Mouse (Mus musculus): ENCODE results near the gene Hist1h2be.
"Not testable (repeated sequence)": the region's sequence is repeated elsewhere in the genome, so short reads cannot be mapped to it uniquely, and the experiment has no call there.

The Hist1h2be gene

DNA sequence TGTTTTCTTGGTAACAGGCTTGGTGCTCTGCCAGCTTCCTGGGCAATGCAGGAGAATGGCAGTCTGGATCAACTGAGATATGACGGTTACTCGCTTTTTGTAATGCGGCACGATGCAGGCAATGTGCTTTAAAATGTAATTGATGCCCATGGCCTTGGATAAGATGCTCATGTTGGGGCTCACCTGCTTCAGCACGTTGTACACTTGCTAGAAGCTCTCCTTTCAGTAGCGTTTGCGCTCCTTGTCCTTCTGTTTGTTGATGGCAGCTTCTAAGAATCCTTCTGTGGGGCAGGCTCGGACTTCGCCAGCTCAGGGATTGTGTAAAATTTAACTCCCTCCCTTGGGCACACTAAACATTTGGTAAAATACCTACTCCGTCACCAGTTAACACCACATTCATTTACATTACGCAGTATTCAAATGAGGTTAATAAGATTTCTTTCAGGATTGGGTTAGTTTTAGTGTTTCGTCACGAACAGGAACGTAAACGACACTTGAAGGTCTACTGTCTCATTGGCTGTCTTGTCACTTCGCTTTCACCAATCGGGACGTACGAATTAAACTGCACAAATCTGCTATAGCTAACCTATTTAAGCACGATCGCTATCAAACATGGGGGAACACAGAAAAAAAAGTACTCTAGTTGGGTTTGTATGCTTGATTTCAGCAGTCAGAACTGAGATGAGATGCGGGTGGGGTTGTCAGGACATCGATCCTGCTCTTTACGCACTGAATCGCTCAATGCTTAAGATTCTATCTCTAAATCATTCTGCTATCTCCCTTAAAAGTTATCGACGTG is at the start of gene Hist1h2be:
Hist1h2be (minus strand) TSS at position 392 of the 799 bp plus-strand sequence.
- DNase-seq = peak; percentile 65 to 74

DNA sequence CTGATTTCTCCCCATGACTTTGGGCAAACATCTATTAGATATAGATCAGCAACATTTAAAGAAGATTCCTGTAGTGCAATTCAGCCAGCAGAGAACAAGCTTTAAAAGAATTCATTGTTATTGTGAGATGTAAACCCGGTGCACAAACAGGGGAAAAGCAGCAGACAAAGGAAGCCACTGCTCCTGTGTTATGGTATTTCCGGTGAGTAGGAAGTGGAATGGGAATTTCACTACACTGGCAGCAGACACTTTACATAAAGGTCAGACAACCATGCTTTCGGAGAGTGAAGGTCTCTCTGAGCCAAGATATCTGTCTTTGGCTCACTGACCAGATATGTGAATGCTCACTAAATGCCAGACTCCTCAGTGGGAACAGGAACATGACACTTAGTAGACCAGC is 41.6 kb upstream of the Hist1h2be start:
- DNase-seq = no peak

DNA sequence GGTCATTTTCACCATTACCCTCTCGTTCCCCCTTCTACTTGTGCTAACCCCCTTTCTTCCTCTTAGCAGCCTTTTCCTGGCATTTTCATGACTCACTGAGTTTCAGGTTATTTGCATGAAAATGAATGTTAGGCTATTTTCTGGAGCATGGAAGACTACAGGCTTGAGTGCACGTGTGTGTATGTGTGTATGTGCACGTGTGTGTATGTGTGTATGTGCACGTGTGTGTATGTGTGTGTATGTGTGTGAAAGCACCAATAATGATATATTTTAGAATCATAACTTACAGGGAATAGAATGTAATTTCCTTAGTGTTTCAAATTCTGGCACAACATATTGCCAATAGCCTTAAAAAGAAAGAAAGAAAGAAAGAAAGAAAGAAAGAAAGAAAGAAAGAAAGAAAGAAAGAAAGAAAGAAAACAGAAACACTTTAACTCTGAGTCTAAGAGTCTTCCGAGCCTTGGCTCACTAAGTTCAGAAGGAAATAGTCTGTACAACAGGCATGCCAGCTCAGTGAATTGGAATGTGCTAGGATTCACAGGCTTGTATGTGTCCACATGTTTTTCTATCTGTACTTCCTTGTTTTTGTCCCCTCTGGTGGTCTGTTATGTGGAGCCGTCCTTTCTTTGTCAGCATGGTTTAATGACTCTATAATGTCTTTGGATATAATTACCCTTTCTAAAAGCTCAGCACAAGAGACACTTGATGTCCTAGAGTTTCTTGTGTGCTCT is 38.9 kb upstream of the Hist1h2be start:
- no peak for DNase-seq

DNA sequence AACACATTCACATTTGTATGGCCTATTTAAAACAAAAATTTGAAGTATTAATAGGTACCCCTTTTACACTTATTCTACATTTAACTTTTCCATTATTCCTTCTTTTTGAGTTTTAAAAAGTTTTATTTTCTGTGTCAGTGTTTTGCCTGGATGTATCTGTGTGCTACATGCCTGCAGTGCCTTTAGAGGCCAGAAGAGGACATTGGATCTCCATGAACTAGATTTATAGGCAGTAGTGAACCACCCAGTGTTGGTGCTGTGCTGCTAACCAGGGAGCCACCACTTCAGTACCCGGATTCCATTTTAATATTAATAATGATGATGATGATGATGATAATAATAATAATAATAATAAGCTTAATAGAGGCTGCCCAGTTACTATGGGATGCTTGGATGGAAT is 9.7 kb upstream of the Hist1h2be start:
- no peak for DNase-seq

DNA sequence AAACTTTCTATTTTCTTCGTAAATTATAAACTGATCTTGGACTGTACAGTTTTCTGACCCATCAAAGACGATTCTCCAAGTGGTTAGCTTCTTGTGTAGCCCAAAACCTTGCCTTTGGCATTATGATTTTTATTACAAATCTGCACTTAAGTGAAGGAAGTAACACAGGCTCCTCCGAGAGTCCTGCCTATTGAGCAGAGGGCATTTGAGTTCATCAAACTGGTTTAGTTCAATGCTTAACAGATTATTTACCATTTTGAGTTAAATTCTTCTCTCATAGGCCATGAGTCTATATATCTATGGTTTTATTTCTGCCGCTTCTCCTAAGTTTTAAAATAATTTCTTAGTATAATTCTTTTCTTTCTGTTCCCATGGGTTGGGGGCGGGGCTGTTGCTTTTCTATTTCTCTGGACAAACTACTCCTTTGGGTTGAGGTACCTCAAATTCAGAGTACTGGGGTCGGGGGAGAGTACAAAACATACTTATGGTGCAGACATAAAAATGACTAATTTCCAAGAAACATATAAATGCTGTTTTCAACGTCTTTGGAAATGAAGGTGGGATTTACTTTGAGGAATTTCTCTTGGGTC is 2.0 kb upstream of the Hist1h2be start:
- DNase-seq = peak; percentile 23 to 26

DNA sequence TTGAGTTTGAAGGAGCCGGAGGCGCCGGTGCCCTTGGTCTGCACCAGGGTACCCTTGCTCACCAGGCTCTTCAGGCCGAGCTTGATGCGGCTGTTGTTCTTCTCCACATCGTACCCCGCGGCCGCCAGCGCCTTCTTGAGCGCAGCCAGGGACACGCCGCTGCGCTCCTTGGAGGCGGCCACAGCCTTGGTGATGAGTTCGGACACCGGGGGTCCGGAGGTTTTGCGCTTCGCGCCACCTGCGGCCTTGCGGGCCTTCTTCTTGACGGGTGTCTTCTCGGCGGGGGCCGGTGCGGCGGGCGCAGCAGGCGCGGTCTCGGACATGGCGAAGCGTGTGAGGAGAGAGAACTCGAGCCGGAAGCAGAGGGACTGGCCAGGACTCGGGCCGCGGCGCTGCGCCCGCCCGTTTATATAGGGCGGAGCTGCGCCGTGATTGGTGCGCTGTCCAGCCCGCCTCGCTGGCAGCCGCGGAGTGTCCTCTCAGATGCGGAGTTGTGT is 1.3 kb upstream of the Hist1h2be start, which contains the start of gene Hist1h1e:
Hist1h1e (minus strand) TSS at position 384 of the 497 bp plus-strand sequence.
- DNase-seq = peak; percentile 91 to 92

DNA sequence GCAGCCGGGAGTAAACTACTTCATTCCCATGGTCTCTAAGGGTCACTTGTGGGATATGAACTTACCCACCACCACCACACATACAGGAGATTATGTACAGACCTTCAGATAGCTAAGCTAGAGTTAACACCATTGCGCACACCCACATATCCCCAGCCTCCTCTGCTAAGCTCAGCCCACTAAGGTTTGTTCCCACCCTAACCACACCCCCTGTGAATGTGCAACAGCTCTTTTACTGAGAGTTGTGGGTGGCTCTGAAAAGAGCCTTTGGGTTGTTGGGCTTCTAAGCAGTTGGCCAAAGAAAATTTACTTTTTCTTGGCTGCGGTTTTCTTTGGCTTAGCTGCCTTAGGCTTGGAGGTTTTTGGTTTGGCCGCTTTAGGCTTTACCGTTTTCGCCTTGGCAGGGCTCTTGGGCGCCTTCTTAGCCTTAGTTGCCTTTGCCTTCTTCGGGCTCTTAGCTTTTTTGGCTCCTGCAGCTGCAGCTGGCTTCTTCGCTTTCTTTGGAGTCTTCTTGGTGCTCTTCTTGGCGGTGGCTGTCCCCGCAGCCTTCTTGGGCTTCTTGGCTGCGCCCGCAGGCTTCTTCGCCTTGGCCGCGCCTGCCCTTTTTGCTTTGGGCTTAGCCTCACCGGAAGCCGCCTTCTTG is 729 bp upstream of the Hist1h2be start:
- peak; percentile 43 to 58 for DNase-seq

DNA sequence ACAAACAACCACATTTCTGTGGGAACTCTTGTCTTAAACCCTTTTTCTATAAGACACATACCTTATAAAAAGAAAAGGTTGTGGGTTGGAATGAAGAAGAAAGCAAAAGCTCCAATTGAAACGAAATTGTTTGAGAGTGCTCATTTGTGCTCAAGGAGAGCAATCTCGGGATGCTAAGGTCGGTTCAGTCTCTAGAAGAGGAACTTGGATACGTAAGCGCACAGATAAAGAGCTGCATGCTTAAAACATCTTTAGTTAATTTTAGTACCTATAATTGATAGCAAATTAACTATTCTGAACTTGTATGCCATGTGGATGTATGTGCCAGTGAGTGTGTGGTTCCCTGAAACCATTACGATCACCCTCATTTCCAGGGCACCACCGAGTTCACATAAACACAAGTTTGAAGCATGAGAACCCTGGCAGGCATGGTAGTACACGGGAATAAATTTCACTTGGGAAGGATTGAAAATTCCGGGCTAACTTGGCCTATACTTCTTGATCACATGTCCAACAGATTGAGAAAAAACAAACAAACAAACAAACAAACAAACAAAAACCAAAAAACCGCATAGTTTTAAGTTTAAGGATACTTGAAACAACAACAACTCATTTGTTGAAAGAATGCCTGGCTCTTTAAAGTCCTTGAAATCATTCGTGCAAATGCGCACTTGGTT is 730 bp downstream of the Hist1h2be start:
- peak in 1 of 2 experiments; percentile 13 for DNase-seq

DNA sequence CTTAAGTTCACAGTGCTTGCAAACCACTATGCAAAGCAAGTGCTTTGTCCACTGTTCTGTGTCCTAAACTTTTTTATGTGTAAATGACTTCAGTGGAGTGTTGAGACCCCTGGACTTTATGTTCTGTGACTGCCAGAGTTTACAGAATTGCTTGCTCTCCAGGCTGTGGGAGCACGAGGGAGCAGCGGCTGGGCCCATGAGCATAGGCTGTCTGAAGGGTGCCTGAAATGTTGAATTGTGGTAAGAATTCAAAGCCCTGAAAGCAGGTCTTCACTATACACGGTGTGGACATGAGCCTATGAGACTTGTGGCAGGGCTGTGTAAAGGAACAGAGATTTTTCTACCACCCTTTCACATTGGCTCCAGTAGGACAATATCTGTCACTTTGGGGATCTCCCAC is 9.3 kb downstream of the Hist1h2be start:
- no peak for DNase-seq

DNA sequence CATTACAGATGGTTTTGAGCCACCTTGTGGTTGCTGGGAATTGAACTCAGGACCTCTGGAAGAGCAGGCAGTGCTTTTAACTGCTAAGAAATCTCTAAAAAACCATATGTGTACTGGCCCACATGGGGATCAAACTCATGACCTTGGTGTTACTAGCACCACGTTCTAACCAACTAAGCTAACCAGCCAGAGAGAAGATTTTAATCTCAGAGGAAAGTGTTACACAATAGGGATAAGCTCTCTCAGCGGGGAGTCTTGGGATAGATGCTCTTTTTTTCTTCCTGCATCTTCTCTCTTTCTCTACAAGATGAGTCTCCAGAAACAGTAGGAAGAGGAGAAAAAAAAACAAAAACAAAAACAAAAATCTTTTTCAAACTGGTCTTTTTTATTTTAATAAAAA is 10.5 kb downstream of the Hist1h2be start:
- DNase-seq = no peak

DNA sequence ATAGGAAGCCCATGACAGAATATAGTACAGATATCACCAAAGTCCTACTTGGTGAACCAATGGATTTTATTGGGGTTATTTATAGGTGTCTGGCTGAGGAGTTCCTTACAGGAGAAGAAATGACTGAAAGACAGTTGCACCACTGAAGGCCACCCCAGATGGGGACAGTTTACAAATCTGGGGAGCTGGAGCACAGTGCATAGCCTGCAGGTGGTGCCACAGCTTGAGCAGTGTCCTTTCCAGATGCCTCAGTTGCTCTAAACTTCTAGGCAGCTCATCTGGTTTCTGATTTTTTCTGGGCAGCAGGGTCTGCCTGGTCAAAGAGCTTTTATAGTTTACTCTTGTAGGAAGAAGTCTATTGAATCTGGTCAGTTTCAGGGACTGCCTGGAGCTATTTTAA is 11.1 kb downstream of the Hist1h2be start:
- no peak for DNase-seq

DNA sequence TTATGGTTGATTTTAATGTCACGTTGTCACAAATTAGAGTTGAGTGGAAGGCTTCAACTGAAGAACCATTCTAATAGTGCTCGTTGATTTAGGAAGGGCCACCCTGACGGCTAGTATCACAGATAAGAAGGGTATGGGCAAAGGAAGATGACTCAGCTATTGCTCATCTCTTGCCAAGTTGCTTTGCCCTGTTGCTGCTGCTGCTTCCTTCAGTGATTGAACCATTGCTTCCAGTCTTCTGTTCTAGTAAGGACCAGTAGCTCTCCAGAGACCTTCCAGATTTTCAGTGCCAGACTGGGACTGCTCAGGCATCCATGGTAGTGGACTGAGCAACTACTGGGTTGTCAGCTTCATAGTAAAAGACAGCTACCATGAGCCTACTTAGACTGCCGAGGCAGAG is 11.7 kb downstream of the Hist1h2be start:
- no peak for DNase-seq

DNA sequence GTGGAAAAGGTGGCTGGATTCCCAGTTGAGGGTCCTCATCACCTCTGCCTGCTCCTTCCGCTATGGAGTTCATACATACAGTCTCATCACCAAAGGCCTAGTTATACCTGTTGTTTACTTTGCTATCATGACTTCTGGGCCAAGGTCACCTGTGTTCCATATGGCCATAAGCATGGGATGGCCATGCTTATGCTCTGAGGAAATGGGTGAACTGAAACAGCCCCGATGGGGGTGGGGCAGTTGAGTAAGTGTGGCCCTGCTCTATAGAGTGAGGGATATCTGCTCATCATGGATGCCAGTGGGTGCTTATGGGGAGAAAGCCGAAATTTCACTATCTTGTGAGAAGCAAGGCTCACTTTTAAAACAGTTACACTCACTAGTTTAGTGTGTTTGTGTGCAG is 15.9 kb downstream of the Hist1h2be start:
- no peak for DNase-seq

DNA sequence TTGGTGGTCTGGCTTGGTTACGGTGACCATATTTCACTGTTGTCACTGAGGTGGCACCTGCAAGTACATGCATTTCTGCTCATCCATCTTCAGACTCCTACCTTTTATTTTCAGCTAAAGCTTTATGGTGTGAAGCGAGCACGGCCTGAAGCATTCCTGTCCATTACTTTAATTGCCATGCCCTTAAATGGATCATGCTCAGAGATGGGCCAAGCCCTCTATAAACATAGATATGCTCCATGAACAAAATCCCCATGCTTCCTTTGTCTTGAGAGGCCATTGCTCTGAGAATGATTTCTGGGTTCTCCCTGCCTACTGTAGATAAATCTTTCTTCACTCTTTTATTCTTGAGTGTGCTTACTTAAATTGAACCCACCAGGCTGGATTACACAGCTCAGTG is 16.5 kb downstream of the Hist1h2be start:
- DNase-seq = no peak

DNA sequence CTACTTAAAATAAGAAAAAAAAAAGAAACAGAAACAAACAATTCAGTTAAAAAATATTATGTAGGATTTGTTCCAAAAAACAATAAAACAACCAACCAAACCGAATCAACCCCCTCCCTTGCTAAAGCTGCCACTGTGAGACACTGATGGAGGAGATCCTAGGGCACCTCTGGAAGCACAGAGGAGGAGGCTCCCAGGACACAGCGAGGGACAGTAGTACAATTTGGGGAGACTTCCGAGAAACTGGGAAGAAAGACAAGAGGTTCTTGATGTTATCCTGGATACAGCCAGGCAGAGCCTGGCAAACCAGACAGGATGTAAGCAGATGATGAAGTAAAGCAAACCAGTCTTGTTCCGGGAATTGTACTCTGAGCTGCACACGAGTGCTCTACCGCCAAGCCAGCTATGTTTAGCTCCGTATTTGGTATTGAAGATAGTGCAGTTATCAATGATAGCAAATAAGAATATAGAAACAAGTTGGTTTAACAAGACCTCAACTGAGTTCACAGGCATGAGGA is 17.7 kb downstream of the Hist1h2be start:
- DNase-seq = no peak

DNA sequence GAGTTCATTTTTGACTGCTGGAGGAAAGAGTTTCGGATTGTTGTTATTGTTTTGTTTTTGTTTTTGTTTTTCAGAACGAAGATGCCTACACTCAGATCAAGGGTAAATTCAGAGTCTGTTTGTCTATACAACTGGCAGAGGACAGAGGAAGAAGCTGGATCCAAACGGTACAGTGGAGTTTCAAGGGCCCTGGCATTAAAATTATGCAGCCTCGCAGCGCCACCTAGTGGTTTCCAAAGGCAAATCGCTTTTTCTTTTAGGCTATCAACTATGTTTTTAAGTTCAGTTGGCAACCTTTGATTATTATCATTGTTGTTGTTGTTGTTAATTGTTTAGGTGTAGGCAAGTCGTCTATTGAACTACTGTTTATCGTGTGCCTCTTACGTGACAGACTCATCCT is 23.0 kb downstream of the Hist1h2be start:
- peak; percentile 80 to 85 for DNase-seq

DNA sequence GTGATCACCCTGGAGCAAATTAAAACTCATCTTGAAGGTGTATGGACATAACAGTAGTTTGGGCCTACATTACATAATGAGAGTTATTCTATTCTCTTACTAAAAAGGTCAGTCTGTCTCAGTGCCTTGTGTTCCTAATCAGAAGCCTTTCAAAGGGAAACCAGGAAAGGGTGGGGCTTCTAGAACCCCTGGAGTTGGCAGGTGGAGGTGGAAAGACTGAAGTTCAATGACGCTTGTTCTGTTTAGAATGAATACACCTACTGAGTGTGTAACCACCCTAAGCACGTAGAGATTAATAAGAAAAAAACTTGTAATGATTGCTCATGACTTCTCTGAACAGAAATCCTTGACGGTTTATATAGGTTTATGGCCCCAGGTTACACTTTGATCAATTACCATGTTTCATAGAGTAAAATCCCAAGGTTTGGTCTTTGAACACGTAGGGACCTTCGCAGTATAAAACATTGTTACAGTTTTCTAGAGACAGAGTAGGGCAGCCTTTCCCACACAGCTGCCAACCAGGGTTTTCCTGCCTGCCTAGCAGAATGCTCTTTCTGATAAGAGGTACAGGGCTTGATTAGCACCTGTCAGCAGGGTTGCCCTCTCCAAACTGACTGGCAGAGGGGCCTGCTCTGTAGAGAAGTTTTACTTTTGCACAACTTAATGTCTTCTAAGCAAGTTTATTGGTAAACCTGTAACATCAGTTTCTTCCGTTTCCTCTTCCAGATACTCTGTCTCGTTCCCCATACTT is 25.1 kb downstream of the Hist1h2be start:
- no peak for DNase-seq

DNA sequence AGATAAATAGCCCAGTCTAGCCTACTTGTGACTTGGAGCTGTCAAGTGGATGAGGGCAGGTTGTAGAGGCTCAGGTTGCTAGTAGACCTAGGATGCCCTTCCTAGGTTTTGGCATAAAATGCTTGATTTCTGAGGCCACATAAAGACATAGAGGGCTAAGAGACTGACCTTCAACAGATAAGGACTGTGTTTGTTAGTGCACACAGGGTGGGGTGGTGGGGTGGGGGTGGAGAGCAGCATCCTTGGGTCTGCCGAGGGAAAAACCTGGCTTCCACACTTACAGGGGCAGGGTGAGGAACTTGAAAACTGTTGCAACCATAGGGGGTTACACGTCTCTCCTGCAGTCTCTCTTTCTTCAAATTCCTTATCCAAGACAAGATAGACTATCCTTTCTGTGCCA is 25.7 kb downstream of the Hist1h2be start:
- no peak for DNase-seq

DNA sequence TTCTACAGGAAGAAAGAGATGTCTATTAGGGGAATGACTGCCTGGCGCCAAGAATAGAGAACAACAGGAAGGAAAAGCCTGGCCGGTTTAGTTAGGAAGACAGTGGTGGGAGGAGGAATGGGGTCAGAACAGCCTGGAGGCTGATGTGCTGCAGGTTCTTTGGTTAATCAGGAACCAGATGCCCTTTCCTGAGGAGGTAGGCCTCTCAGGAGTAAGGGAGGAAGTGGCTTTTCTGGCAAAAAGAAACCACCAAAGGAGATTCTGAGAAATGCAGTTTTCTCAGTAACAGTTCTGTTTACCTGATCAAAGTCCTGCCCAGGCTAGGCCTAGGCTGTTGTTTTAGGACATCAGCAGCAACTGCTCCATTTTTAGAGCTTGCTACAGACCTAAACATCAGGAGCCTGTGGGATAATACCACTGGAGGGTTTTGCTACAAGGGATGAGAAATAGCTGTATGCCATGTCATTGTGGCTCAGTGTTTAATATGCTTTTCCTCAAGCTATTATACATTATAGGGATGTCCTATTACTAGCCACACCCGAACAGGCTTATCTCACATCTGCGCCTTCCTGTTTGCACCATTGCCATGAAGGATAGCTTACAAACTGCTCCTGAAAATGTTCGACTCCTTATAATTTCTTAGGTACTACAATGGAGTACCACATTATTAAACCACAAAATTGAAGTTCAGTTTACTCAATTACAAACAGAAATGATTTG is 27.7 kb downstream of the Hist1h2be start:
- DNase-seq = no peak

DNA sequence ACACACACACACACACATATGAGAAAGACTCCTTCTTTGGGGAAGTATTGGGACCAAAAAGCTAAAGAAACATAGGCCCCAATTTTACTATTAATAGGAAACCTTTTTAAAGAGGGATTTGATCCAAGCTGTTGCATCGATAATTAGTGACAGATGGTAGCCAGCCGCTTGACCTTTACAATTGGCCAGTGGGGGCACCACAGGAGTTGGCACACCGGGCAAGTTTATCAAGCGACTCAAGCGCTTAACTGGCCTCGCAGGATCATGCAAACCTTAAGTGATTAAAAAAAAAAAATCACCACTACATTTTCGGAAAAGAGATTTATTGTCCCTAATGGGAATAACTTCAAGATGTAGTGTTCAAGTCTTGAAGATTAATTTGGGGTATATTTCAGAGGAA is 28.3 kb downstream of the Hist1h2be start:
- DNase-seq = peak; percentile 63 to 66

DNA sequence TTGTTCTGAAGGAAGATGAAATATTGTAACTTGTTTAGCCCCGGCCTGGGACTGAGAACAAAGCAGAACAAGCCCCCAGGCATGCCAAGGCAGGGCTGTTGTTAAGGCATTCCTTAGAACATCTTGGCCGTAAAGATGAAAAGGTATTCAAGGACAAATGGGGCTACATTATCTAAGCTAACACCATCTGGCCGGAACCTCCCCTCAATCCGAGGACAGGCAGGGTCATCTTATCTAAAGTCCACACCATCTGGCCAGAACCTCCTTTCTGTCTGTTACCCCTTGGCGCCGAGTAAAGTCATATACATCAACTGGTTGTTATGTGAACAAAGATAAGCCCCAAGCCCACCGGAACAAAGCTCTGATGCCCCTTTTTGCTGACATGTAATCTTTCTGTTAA is 29.0 kb downstream of the Hist1h2be start:
- DNase-seq = not testable (repeated sequence)

All from cerebellum, postnatal 36 days (tissue).